Mouse (Mus musculus): ENCODE results near the gene Gm6525.

DNA sequence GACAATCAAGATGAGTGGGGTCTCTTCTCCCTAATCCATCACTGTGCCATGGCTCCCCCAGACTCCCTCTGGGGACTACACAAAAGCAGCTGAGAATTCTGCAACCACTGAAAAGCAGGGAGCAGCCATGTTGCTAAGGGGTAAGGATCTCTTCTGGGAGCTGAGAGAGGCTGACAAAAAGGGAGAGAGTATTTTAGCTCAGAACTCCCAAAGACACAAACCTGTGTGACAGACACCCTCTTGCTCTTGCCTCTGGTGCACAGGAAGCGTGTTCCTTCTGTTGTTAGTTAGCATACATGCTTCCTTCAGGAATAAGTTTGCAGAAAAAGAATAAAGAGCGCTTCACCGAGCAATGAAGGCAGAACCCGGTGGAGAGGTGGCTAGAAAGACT lies 44.1 kb downstream of the Gm6525 start:
- TF ChIP-seq CTCF (IDR thresholded peaks at IDR 0.05; ENCODE audit: low read depth), result no peak
- TF ChIP-seq EP300 (IDR thresholded peaks at IDR 0.05; ENCODE audit: low read depth), result no peak

Measured in liver, embryonic 14.5 days (tissue).